Mouse (Mus musculus): ENCODE data around the gene Ankrd33. TPM values are rescaled to one million over a fixed set of nuclear protein-coding genes. Genes with fewer than 3 reads are reported as not detected.
A peak's percentile ranks its signal among the peaks of the same experiment; 100 is the strongest.

The Ankrd33 gene
- not detected in 2 replicates for polyA plus RNA-seq (2014; fragmentation: Nextera tagmentation; extraction: Ambion mirVana)

DNA sequence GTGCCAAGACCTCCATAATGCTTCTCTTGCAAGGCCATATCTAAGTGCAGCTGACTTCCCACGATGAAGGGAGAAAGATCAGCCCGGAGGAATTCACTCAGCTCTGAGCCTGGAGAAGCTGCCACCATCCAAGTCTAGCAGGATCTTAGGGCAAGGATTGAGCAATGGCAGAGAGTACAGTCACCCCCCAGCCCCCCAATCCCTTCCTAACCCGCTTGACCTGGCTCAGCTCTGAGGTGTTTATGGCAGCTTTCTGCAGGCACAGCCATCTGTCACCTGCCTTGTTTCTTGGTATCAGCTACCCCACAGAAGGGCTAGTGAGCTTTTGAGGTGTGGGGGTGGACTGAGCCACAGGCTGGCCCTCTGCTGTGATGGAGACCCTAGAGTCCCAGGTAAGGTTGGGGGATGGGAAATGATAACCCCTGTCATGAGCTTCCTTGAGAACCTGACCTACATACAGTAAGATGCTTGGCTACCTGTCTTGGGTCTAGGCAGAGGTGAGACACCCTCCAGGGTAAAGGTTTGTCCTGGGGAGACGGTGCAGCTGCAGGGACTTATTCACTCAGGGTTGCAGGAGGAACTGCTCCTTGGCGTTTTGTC, at the start of gene Ankrd33:
Ankrd33 (plus strand) TSS at position 245 of the 600 bp plus-strand sequence.
- Histone ChIP-seq H3K4me2 (ENCODE audit: low read depth, low read length) (no peak within 1 kb of the TSS), H3K9me3 (ENCODE audit: control insufficient read depth, low read length) (no peaks in the 10 kb centered on the region), H3K4me1 (ENCODE audit: control insufficient read depth, insufficient read depth, low read length) (no peaks in the 10 kb centered on the region), H3K27me3 (replicated peaks; ENCODE audit: control insufficient read depth, insufficient read depth, low read length) (no peaks in the 10 kb centered on the region), H3K9ac (ENCODE audit: low read depth, low read length) (no peak within 1 kb of the TSS), H3K27ac (replicated peaks; ENCODE audit: low read depth, low read length) (no peak within 1 kb of the TSS), H3K36me3 (ENCODE audit: control insufficient read depth, insufficient read depth, low read length) (no peaks in the 10 kb centered on the region), H3K4me3 (ENCODE audit: low read depth, low read length) (no peak within 1 kb of the TSS)
- ATAC-seq (ENCODE audit: low read depth) (no peak), DNase-seq (ENCODE audit: low spot score) (no peak)
- WGBS, result 78% methylated on average over 5 of the region's 5 CpGs

DNA sequence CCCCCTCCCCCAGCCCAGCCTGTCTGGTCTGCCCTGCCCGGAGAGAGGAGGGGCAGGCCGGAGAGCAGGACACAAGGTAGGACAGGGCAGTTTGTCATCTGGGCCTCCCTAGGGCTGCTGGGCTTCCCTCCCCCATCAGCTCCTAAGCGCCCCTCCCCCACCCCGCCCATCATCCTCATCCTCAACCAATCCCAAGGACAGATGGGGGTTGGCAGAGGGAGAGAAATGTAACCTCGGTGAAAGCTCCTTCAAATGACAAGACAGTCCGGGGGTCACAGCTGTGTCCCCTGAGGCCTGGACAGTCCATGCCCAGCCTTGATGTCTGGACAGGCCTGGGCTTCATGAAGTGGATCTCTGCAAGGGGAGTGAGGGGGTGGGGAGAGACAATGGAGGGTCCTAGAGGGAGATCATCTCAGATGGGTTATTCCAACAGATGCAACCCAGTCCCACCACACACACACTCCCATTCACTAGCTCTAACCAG, 49.1 kb upstream of the Ankrd33 start:
- DNase-seq (ENCODE audit: low spot score) (no peak), ATAC-seq (ENCODE audit: low read depth) (0 out of 2 replicates have a peak, but pooled peaks have one; percentile 9)
- no peaks in the 10 kb centered on the region for H3K27me3 ChIP-seq (replicated peaks; ENCODE audit: control insufficient read depth, insufficient read depth, low read length)
- no peak overlapping the region for H3K9ac ChIP-seq (ENCODE audit: low read depth, low read length)
- H3K4me2 ChIP-seq (ENCODE audit: low read depth, low read length), result no peak overlapping the region
- H3K9me3 ChIP-seq (ENCODE audit: control insufficient read depth, low read length), result no peaks in the 10 kb centered on the region
- no peak overlapping the region for H3K27ac ChIP-seq (replicated peaks; ENCODE audit: low read depth, low read length)
- H3K36me3 ChIP-seq (ENCODE audit: control insufficient read depth, insufficient read depth, low read length), result no peaks in the 10 kb centered on the region
- H3K4me3 ChIP-seq (ENCODE audit: low read depth, low read length), result no peak overlapping the region
- peaks cover 27% of the 10 kb centered on the region for H3K4me1 ChIP-seq (ENCODE audit: control insufficient read depth, insufficient read depth, low read length)
- WGBS, result 15% methylated on average over 5 of the region's 6 CpGs

- Histone ChIP-seq H3K9me3 (ENCODE audit: control insufficient read depth, low read length) (no peaks in the 10 kb centered on the region), H3K4me3 (ENCODE audit: low read depth, low read length) (no peak overlapping the region), H3K4me1 (ENCODE audit: control insufficient read depth, insufficient read depth, low read length) (peaks cover 30% of the 10 kb centered on the region), H3K27me3 (replicated peaks; ENCODE audit: control insufficient read depth, insufficient read depth, low read length) (no peaks in the 10 kb centered on the region), H3K9ac (ENCODE audit: low read depth, low read length) (peak overlapping the region; percentile 42), H3K36me3 (ENCODE audit: control insufficient read depth, insufficient read depth, low read length) (no peaks in the 10 kb centered on the region), H3K27ac (replicated peaks; ENCODE audit: low read depth, low read length) (peak overlapping the region; percentile 10; the same call in 1 of the 2 replicates), H3K4me2 (ENCODE audit: low read depth, low read length) (no peak overlapping the region)
- no peak for ATAC-seq (ENCODE audit: low read depth)
- DNase-seq (ENCODE audit: low spot score), result no peak
- WGBS, result 17% methylated on average over 2 of the region's 9 CpGs
Observed at GRCm38 (mm10) chr15:101066920-101067696, 48.4 kb upstream of the Ankrd33 start.

DNA sequence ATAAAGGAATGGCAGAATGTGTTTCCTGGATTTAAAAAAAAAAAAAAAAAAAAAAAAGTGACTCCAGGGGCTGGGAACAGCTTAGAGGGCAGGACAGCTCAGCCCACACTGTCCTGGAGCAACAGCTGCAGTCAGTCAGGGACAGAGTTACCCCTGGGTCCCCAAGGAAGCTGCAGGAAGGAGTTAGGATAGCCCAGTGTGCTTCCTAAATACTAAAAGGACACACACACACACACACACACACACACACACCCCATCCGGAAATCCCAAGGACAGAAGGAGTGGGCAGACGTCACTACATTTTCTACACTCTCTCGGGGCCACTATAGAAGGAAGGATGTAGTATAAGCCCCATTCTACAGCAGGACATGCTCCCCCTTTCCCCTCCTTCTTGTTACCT, 47.5 kb upstream of the Ankrd33 start:
- H3K9me3 ChIP-seq (ENCODE audit: control insufficient read depth, low read length), result no peaks in the 10 kb centered on the region
- H3K4me2 ChIP-seq (ENCODE audit: low read depth, low read length), result no peak overlapping the region
- no peak overlapping the region for H3K4me3 ChIP-seq (ENCODE audit: low read depth, low read length)
- WGBS, result 40% methylated on average over 3 of the region's 3 CpGs
- ATAC-seq (ENCODE audit: low read depth) (no peak), DNase-seq (ENCODE audit: low spot score) (no peak)
- no peak overlapping the region for H3K27ac ChIP-seq (replicated peaks; ENCODE audit: low read depth, low read length)
- H3K27me3 ChIP-seq (replicated peaks; ENCODE audit: control insufficient read depth, insufficient read depth, low read length), result no peaks in the 10 kb centered on the region
- no peaks in the 10 kb centered on the region for H3K36me3 ChIP-seq (ENCODE audit: control insufficient read depth, insufficient read depth, low read length)
- H3K9ac ChIP-seq (ENCODE audit: low read depth, low read length), result no peak overlapping the region
- H3K4me1 ChIP-seq (ENCODE audit: control insufficient read depth, insufficient read depth, low read length), result peaks cover 30% of the 10 kb centered on the region

DNA sequence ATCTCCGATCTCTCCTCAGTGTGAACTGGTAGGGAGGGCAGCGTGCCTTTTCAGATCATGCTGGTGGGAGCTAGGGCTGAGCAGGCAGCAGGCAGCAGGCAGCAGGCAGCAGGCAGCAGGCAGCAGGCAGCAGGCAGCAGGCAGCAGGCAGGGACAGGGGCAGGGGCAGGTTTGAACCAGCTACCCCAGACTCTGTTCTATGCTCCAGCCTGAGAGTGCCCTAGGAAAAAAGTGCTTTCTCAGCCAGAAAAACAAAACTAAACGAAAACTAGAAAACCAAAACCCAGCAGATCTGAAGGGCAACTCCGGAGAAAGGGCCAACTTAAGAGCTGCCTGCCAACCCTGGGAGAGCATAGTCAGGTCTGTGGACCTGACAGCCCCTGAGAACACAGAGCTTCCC, 46.9 kb upstream of the Ankrd33 start:
- no peak overlapping the region for H3K4me2 ChIP-seq (ENCODE audit: low read depth, low read length)
- WGBS, result 57% methylated on average over 4 of the region's 4 CpGs
- no peaks in the 10 kb centered on the region for H3K9me3 ChIP-seq (ENCODE audit: control insufficient read depth, low read length)
- peaks cover 30% of the 10 kb centered on the region for H3K4me1 ChIP-seq (ENCODE audit: control insufficient read depth, insufficient read depth, low read length)
- DNase-seq (ENCODE audit: low spot score) (no peak), ATAC-seq (ENCODE audit: low read depth) (no peak)
- no peak overlapping the region for H3K4me3 ChIP-seq (ENCODE audit: low read depth, low read length)
- no peaks in the 10 kb centered on the region for H3K27me3 ChIP-seq (replicated peaks; ENCODE audit: control insufficient read depth, insufficient read depth, low read length)
- no peaks in the 10 kb centered on the region for H3K36me3 ChIP-seq (ENCODE audit: control insufficient read depth, insufficient read depth, low read length)
- no peak overlapping the region for H3K9ac ChIP-seq (ENCODE audit: low read depth, low read length)
- no peak overlapping the region for H3K27ac ChIP-seq (replicated peaks; ENCODE audit: low read depth, low read length)

DNA sequence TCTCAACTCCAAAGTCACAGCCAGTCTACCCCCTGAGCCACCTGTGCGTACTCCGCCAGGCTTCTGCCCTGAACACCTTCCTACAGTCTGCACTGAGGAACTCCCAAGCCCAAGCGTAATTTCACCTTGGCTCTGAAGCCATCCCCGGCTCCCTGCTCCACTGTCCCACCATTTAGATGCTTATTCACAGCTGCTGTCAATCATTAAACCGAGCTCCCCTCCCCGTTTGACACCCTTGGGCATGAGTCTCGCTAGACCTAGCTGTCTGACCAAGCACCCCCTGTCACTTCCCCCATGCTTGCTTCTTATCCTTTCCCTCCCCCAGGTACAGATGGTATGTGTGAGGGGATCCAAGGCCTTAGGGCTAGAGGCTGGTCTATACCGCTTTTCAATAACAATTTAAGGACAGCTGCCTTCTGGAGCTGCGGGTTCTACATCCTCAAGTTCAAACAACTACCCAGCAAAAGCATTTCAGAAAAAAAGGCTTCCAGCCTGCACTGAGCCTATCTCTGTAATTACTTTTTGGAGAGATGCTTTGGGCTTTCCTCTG, 45.8 kb upstream of the Ankrd33 start:
- Histone ChIP-seq H3K9ac (ENCODE audit: low read depth, low read length) (peak overlapping the region; percentile 40; the same call in 1 of the 2 replicates), H3K27me3 (replicated peaks; ENCODE audit: control insufficient read depth, insufficient read depth, low read length) (no peaks in the 10 kb centered on the region), H3K4me2 (ENCODE audit: low read depth, low read length) (0 out of 2 replicates have a peak overlapping the region, but pooled peaks have one; percentile 0), H3K9me3 (ENCODE audit: control insufficient read depth, low read length) (no peaks in the 10 kb centered on the region), H3K36me3 (ENCODE audit: control insufficient read depth, insufficient read depth, low read length) (no peaks in the 10 kb centered on the region), H3K4me3 (ENCODE audit: low read depth, low read length) (no peak overlapping the region), H3K27ac (replicated peaks; ENCODE audit: low read depth, low read length) (peak overlapping the region; percentile 79), H3K4me1 (ENCODE audit: control insufficient read depth, insufficient read depth, low read length) (peaks cover 30% of the 10 kb centered on the region)
- ATAC-seq (ENCODE audit: low read depth) (no peak), DNase-seq (ENCODE audit: low spot score) (no peak)
- WGBS, result 40% methylated on average over 9 of the region's 9 CpGs

GRCm38 (mm10) chr15:101070762-101071161, 44.8 kb upstream of the Ankrd33 start:
- no peaks in the 10 kb centered on the region for H3K9me3 ChIP-seq (ENCODE audit: control insufficient read depth, low read length)
- ATAC-seq (ENCODE audit: low read depth) (peak; percentile 44), DNase-seq (ENCODE audit: low spot score) (peak; percentile 75)
- peak overlapping the region; percentile 79 for H3K27ac ChIP-seq (replicated peaks; ENCODE audit: low read depth, low read length)
- no peaks in the 10 kb centered on the region for H3K36me3 ChIP-seq (ENCODE audit: control insufficient read depth, insufficient read depth, low read length)
- 34% methylated on average over 5 of the region's 5 CpGs for WGBS
- H3K27me3 ChIP-seq (replicated peaks; ENCODE audit: control insufficient read depth, insufficient read depth, low read length), result no peaks in the 10 kb centered on the region
- H3K4me2 ChIP-seq (ENCODE audit: low read depth, low read length), result peak overlapping the region; percentile 0; the same call in 1 of the 2 replicates
- no peak overlapping the region for H3K4me3 ChIP-seq (ENCODE audit: low read depth, low read length)
- peak overlapping the region; percentile 40; the same call in 1 of the 2 replicates for H3K9ac ChIP-seq (ENCODE audit: low read depth, low read length)
- peaks cover 34% of the 10 kb centered on the region for H3K4me1 ChIP-seq (ENCODE audit: control insufficient read depth, insufficient read depth, low read length)

DNA sequence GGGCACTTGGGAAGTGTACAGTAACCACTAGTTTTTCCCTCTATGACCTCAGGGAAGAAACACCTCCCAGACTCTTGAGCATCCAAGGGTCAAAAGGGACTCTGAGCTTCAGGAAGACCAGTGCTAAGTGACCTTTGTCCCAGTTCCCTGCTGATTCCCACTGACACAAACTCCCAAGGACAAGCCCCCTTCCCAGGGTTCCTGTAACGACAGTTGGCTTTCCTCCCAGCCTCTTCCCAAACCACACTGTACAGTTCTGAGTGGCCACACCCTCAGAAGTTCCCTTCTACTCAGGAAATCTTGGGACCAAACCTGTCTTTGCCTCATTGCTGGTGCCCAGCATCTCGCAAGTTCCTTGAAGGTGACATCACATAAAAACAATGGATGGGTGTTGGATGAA, 42.8 kb upstream of the Ankrd33 start:
- ATAC-seq (ENCODE audit: low read depth) (no peak), DNase-seq (ENCODE audit: low spot score) (no peak)
- Histone ChIP-seq H3K9me3 (ENCODE audit: control insufficient read depth, low read length) (no peaks in the 10 kb centered on the region), H3K27me3 (replicated peaks; ENCODE audit: control insufficient read depth, insufficient read depth, low read length) (no peaks in the 10 kb centered on the region), H3K4me2 (ENCODE audit: low read depth, low read length) (no peak overlapping the region), H3K4me1 (ENCODE audit: control insufficient read depth, insufficient read depth, low read length) (peaks cover 39% of the 10 kb centered on the region), H3K36me3 (ENCODE audit: control insufficient read depth, insufficient read depth, low read length) (no peaks in the 10 kb centered on the region), H3K4me3 (ENCODE audit: low read depth, low read length) (no peak overlapping the region), H3K27ac (replicated peaks; ENCODE audit: low read depth, low read length) (no peak overlapping the region), H3K9ac (ENCODE audit: low read depth, low read length) (no peak overlapping the region)
- WGBS, result 40% methylated on average over 2 of the region's 2 CpGs
